Mouse (Mus musculus) thymus, postnatal 36 days (tissue): ENCODE measurements around the gene Adgrg3.
"Not testable (repeated sequence)": the region's sequence is repeated elsewhere in the genome, so short reads cannot be mapped to it uniquely, and the experiment has no call there.

ENCODE experiments used
- DNase-seq, 2 experiments: peaks; one replicate each; pipeline ENCODE4 v3.0.0; 2022; ENCODE audit warnings: mixed read lengths in 2 of 2

The Adgrg3 gene

DNA sequence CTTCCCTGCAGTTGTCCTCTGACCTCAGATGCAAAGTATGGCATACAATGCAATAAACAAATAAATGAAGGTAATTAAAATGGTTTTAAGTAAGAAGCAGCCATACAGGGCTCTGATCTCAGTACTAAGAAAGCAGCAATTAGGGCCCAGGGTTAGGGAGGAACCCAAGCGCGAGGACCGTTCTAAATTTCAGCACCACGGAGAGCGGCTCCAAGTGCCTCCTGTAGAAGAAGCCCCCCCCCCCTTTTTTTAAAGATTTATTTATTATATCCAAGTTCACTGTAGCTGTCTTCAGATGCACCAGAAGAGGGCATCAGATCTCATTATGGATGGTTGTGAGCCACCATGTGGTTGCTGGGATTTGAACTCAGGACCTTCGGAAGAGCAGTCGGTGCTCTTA is 10.9 kb downstream of the Adgrg3 start:
- not testable (repeated sequence) for DNase-seq

DNA sequence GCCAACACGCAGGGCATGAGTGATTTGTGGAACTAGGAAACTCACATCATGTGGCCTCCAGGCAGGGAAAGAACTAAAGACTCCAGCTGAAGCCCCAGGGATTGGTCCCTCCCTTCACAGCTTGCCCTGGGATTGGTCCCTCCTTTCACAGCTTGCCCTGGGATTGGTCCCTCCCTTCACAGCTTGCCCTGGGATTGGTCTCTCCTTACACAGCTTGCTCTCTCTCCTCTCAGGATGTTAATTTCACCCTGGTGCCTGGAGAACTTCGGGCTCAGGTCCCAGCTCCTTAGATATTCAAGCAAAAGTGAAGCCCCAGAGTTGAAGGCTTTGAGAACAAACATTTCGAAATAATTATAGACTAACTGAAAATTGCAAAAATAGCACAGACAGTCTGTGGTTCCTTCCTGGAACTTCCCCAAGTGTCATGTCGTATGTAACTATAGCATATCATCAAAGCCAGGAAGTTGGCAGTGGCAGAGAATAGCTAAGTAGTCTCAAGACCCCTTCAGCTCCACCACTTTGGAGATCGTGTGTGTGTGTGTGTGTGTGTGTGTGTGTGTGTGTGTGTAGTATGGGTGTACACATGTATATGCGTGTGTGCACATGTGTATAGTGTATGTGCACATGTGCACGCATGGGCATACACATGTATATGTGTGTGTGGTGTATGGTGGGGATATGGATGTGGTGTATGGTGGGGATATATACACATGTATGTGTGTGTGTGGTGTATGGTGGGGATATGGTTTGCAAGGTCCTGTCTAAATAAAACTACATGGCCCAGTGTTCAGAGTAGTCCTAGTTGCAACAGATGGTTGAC is 19.8 kb downstream of the Adgrg3 start:
- no peak for DNase-seq

DNA sequence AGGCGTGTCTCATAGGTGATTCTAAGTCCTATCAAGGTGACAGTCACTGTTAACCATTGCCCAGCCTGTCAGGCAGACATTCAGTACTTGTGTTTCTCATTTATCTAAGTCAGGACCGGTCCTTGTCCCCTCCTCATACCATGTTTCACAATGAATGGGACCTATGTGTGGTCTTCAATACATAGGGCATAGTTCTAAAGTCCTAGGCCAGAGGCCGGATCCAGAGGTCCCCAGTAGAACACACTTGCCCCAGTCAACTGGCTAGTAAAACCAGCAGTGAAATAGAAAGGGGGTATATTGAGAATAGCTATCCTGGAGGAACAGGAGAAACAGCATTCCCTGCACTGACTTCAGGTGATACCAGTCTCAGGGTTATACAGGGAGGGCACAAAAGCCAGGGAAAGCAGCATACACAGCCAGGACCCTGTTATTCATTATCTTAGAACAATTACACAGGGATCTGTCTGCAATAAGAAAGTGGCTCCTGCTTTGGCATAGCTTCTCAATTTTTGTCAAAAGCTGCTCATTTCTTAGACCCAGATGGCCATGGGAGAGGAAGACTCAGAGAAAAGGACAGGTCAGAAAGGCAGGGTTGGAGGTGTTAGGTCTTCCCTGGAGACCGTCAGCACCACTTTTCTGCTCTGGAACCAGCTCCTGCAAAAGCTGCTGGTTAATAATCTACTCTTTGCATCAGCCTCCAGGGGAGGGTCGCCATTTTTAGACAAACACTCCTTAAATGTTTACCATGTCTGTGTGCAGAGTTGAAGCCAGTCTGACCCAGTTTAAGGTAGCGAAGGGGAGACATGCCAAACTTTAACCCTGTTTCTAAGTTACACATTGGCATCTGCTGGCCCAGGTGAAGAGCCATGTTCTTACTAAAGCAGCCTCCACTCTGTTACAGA is 24.6 kb downstream of the Adgrg3 start:
- DNase-seq, result no peak

DNA sequence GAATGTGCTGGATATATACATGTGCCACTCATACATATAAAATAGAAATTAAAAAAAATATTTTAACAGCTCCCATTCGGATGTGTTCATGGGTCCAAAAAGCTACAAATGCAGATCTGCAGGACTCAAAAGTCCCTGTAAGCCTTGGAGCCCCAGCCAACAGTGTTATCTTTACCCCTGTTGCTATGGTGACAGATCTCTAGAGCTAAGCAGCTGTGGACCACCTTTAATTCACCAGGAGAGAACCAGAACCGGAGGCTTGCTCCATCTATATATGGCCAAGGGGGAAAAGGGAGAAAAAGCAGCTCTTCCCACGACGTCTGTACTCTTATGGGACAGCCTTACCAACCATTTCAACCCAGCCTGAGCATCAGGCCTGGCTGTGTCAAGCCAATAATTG is 27.3 kb downstream of the Adgrg3 start:
- DNase-seq, result no peak

DNA sequence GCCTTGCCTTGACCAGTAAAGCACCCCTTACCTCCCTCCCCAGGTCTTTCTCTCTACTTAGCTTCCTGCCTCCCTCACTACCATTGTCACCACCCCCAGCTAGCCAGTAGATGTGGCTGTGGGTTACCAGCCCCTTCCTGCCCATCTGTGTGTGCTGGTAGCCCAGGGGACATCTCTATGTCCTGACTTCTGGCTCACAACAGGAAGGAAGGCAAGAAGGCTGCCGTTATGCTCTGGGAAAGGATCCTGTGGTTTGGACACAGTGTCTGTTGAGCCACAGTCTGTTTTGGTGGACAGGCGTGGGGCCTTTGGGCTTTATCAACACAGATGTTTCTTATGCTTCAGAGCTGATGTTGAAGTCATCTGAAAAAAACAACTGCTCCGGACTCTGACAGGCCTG is 29.5 kb downstream of the Adgrg3 start:
- no peak for DNase-seq

DNA sequence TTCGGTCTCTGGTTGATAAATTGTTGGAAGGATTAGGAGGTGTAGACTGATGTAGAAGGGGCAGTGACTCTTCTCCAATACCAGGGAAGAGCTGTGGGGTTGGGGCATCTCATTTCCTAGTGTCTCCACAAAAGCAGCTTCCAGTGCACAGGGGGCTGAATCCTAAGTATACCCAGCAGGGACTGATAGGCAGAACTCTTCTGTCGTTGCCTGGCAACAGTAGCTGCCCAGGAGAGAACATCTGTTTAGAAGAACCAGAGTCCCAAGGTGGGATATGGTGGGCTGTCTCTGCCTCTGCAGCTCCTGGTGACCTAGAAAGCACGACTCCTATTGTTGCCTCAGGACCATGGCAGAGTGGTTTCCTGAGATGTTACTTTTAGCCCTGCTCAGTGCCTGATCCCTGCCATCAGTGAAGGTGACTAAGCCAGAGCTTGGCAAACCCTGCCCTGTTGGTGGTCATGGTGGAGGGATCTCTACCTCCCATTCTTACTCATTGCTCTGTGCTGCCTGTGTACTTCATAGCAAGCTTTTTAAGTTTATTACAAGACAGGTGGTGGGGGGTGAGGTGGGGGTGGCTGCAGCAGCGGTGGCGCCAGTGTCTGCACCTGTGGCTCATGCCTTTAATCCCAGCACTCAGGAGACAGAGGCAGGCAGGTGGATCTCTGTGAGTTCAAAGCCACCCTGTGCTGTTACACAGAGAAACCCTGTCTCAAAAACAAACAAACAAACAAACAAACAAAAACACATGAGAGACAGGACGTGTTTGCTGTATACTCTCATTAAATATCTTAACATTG is 30.6 kb downstream of the Adgrg3 start:
- DNase-seq, result no peak

DNA sequence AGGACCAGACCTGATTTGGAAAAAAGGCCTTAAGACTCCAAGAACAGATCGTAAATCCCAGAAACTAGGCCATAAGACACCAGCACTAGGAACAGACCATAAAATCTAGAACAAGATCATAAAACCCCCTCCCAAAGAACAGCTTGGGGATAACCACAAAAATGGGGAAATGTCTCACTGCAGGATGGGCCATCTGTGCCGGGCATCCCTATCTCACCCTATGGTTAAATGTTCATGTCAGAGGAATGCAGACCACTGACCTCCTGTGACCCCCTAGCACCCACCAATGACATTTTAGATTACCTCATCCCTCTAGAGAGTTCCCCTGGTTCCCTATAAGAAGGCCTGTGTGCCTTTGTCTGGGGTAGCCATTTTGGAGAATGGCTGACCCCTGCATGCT is 32.1 kb downstream of the Adgrg3 start:
- no peak for DNase-seq

DNA sequence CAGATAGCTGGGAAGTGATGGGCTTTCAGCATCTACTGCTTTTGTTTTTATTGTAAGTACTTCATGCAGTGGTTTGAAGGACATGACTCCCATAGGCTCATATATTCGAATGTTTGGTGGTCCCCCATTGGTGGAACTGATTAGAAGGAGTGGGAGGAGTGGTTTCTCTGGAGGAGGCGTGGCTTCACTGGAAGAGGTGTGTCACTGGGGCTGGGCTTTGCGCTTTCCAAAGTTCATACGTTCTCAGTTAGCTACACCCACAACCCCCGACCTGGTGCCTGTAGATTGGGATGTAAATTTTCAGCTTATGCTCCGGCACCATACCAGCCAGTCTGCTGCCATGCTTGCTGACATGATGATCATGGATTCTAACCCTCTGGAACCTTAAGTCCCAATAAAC is 36.9 kb downstream of the Adgrg3 start:
- no peak for DNase-seq

DNA sequence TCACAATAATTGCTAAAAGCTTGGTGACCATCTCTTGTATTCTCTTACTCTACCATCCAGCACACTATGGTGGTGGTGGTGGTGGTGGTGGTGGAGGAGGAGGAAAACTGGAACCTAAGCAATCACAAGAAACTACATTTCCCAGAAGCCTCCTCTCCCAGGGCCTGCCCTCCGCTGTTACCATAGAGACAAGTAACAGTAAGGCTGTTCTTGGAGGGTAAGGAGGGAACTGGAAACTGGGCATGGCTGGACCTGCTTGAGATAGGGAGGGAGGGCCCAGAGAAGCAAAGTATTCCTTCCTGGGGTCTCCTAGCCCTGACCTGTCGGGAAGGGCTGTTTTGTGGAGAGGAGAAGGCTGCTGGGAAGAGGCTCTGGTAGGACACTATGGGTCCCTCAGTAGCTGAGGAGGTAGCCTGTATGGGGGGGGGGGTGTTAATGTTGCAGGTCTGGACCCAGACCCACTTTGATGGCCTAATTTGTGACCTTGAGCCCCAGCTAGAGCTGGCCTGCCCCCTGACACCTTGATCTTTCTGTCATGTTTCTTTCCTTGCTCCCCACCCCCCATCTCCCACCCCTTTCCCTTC is 37.5 kb downstream of the Adgrg3 start, which contains the start of gene Drc7:
Drc7 (plus strand) TSS at position 177 of the 584 bp plus-strand sequence.
- no peak for DNase-seq

DNA sequence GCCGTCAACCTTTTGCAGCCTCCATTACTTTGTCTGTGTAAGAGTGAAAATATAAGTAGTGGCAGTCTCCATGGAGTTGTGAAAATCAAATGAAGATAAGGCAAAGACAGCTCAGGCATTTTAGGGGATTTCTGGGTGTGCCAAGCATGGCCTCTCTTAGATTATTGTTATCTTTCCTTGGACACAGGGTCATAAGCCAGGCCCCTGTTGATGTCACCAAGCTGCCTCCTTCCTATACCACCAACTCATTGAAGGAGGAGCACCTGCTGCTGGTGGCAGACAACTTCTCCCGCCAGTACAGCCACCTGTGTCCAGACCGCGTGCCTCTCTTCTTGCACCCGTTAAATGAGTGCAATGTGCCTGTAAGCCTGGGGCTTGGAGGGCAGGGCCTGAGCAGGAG is 38.9 kb downstream of the Adgrg3 start:
- DNase-seq, result peak in 1 of 2 experiments; percentile 20

DNA sequence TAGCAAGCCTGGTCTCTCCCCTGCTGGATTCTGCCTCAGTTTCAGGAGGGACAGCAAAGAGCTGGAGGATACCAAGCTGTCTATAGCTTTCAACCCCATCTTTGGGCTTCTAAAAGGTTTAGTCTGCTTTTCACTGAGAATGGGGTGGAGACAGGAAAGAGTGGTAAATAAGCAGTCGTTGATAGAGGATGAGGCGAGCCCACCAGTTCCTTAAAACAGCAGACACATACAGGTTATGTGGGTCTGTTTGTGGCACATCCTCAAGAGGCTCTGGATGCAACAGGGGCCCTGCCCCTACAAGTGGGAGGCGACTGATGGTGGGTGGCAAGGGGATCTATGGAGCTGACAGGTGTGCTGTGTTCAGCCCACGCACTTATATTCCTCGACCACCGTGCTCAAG is 41.2 kb downstream of the Adgrg3 start:
- no peak for DNase-seq

DNA sequence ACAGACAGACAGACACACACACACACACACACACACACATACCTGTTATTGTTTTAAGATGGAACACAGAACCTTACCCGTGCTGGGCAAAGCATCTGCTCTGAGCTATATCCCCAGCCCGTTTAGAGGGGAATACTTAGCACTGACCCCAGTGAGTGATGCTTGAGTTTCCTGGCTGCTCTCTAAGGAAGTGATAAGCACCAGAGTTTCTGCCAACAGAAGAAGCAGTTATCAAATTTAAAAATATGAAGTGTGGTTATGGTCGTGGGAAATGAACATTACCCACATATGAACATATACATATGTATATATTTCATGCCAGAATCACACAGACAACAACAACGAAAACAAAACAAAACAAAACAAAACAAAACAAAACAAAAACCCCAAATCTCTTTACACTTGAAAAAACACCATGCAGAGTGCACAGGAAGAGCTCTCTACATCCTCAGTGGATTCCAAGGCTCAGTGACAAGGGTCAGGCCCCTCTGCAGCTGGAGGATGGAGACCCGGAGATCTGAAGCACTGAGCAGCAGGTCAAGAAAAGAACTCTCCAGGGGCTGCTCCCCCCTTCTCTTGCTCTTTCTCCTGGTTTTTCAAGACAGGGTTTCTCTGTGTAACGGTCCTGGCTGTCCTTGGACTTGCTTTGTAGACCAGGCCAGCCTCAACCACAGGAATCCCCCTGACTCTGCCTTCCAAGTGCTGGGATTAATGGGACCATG is 42.5 kb downstream of the Adgrg3 start:
- no peak for DNase-seq

DNA sequence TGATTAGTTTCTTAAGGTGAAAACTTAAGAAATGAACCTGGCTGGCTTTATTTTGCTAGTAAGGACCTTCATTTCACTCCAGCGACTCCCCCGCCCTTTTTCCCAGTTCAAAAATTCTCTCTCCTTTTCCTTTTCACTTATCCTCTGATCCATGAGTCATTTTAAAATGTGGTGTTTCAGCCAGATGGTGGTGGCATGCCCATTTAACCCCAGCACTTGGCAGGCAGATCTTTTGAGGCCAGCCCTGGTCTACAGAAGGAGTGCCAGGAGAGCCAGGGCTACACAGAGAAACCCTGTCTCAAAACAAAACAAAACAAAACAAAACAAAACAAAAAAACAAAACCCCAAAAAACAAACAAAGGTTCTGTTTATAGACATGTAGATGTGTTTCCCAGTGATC is 47.0 kb downstream of the Adgrg3 start:
- no peak for DNase-seq

DNA sequence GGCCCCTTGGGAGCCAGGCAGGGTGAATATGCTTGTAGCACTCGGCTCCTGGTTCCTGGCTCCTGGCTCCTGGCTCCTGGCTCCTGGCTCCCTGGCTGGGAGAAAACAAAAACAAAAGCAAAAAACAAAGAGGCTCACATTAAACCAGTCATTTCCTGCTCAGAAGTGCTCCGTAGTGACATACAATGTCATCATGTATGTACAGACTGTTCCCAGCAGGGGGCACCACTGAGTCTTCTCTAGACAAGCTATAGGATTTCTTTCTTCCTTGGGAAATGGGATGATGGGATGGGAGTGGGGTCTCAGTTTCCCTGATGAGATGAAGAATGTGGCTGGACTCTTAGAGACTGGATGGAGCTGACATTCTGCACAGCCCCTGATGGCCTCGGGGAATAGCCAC is 50.1 kb downstream of the Adgrg3 start:
- DNase-seq, result peak; percentile 66 to 75

DNA sequence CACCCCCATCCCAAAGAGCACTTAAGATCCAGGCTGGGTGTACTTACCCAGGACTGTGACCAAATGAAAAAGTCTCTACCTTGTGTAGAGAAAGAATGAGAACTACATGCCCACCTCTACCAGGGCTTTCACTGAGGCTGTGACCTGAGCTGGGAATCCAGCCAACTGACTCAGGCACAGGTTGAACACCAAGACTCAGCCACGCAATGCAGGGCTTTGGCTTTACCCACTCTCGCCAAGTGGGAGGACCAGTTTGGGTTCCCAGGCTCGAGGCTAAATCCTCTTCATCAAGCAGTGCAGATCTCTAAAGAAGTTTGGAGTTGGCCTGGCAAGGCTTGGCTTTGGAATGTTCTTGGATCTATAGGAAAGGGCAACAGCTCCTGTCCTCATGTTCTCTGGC is 58.0 kb downstream of the Adgrg3 start:
- DNase-seq, result no peak

DNA sequence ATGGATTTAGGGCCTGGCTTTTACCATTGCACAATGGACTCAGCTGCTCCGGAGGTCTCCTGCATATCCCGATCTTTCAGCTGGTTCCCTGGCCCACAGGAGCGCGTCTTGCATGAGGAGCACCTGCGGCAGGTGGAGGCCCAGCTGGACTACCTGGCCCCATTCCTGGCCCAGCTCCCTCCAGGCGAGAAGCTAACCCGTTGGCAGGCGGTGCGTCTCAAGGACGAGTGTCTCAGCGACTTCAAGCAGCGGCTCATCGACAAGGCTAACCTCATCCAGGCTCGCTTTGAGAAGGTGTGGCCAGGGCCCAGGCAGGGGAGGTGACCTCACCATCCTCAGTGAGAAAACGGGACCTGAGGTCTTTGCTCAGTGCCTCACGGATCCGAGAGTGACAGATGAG is 58.7 kb downstream of the Adgrg3 start:
- DNase-seq, result no peak

DNA sequence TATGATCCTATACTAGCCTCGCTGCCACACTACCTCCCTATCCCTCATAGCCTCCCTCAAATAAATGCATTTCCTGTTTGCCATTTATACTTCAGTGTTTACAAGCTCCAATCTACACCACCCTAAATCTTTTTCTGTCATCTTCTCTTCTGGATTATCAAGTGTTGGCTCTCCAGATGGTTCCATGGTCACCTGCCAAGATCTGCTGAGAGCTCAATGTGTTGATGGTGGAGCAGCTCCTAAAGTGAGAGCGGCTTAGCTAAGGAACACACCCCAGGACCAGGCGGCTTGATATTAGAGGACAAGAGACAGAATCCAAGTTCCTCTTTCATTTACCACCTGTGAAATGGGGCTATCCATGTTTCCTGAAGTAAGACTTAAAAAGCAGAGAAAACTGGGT is 60.6 kb downstream of the Adgrg3 start:
- no peak for DNase-seq

DNA sequence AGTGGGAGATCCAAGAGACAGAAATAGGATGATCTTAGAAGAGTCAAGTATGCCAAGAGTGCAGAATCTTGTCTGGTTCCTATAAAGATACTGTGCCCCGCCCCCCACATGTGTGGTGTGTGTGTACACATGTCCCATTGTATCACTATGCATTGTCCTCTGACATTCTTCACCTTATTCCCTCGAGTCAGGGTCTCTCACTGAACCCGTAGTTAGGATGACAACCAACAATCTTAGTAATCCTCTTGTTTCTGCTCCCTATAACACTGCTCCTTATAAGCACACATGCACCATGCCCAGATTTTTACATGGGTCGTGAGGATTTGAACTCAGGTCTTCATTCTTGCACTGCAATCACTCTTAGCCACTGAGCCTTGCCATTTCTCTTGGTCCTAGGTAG is 61.8 kb downstream of the Adgrg3 start:
- DNase-seq, result no peak

DNA sequence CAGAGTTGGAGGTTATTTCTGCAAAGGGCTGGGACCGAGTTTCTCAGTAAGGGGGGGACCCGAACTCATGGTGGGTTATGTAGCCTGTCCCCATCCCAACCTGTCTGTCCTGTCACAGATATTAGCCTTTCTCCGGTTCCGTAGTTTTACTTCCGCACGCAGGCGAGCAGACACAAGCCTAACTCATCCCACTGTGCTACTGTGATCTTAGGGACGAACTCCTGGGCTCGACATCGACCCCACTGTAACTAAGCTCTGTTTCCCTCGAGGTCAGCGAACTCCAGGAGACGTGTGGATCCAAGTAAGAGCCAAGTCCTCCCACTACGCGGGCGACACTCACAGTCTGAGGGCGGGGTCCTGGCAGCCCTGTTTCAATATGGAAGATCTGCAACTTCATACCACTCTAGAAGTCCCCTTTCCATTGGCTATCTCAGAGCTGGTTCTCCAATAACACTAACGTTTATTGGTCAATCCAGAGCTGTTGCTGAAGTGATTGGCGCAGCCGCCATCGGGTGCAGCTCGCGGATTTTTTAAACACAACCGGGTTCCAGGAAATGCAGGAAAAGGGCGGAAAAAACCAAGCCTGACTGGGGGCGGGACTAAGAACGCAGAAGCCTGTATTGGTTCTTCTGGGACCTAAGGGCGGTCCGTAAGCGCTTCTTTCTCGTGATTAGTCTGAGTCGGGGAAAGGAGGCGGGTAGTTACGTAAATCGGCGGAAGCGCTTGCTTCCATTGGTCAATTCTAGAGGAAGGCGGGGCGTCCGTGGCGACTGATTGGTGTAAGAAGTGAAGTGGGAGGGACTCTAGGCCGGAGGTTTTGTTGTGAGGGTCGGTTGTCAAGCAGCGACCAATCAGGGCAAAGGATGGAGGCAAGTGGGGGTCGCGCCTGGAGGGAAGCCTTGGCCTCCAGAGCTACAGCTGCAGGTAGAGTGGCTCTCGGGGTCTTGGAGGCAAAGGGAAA is 63.2 kb downstream of the Adgrg3 start, which contains the start of gene Katnb1:
Katnb1 (plus strand) TSS at position 806 of the 961 bp plus-strand sequence.
- DNase-seq, result peak; percentile 98 to 99

DNA sequence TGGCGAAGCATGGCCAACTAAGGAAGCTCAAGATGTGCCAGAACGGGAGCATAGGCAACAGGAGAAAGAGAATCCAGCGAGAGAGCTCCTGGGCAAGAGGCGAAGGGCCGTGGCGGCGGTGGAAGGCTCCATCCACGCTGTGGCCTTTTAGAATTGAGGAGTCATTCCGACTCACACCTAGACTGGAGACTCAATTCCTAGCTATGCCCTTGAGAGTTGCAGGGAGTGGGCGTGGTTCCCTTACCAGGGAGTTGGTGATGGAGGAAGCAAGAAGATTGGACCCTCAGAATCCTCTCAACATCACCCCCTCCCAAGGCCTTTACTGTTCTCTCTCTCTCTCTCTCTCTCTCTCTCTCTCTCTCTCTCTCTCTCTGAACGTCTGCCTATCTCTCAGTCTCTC is 64.2 kb downstream of the Adgrg3 start:
- DNase-seq, result peak in 1 of 2 experiments; percentile 27

DNA sequence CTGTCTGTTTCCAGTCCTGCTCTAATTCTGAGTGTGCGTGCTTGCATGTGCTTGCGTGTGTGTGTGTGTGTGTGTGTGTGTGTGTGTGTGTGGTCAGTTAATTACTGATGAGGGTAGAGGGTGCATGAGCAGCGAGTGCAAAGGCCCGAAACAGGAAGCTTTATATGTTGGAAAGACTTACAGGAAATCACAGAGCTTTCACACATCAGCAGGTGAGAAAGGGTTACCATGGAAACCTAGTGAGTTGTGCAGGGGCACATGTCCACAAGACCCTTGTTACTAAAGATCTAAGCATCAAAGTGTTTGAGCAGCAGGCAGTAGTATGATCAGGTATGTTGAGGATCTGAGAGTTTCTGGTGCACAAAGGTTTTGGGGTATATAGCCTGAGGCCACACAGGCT is 66.8 kb downstream of the Adgrg3 start:
- no peak for DNase-seq
